Mouse (Mus musculus) cerebellum, postnatal 10 days (tissue): ENCODE measurements around the gene Snrpf.

Experiments used
- DNase-seq, 2 experiments: peaks; one replicate each; pipeline ENCODE4 v3.0.0; 2021; ENCODE audit warnings: mixed read lengths in 2 of 2

The Snrpf gene

GRCm38 (mm10) chr10:93589281-93589848, at the start of gene Snrpf:
Snrpf (minus strand) TSS chr10:93589706.
- peak; percentile 94 to 95 for DNase-seq

GRCm38 (mm10) chr10:93635941-93636340, 46.4 kb upstream of the Snrpf start:
- peak; percentile 89 to 93 for DNase-seq

- peak; percentile 44 to 66 for DNase-seq
Measured at GRCm38 (mm10) chr10:93633971-93634370, 44.5 kb upstream of the Snrpf start.

GRCm38 (mm10) chr10:93633563-93633962, 44.1 kb upstream of the Snrpf start:
- peak; percentile 92 to 96 for DNase-seq

GRCm38 (mm10) chr10:93632086-93632485, 42.6 kb upstream of the Snrpf start:
- no peak for DNase-seq

GRCm38 (mm10) chr10:93630310-93630709, 40.8 kb upstream of the Snrpf start:
- no peak for DNase-seq

GRCm38 (mm10) chr10:93624151-93624550, 34.6 kb upstream of the Snrpf start:
- DNase-seq = no peak

- DNase-seq = no peak
Measured at GRCm38 (mm10) chr10:93623725-93624124, 34.2 kb upstream of the Snrpf start.

- no peak for DNase-seq
Measured at GRCm38 (mm10) chr10:93620438-93621179, 31.1 kb upstream of the Snrpf start.

- DNase-seq = no peak
Measured at GRCm38 (mm10) chr10:93614850-93615249, 25.3 kb upstream of the Snrpf start.

- DNase-seq = peak; percentile 64 to 74
Measured at GRCm38 (mm10) chr10:93611419-93612007, 22.0 kb upstream of the Snrpf start.

GRCm38 (mm10) chr10:93610896-93611295, 21.4 kb upstream of the Snrpf start:
- DNase-seq = no peak

GRCm38 (mm10) chr10:93609236-93609635, 19.7 kb upstream of the Snrpf start:
- no peak for DNase-seq

- peak; percentile 29 to 62 for DNase-seq
Measured at GRCm38 (mm10) chr10:93608051-93608450, 18.5 kb upstream of the Snrpf start.

- DNase-seq = no peak
Measured at GRCm38 (mm10) chr10:93606326-93606725, 16.8 kb upstream of the Snrpf start.

GRCm38 (mm10) chr10:93603256-93603655, 13.8 kb upstream of the Snrpf start:
- DNase-seq = peak in 1 of 2 experiments; percentile 37

- DNase-seq = no peak
Measured at GRCm38 (mm10) chr10:93602309-93602708, 12.8 kb upstream of the Snrpf start.

- no peak for DNase-seq
Measured at GRCm38 (mm10) chr10:93596641-93597040, 7.1 kb upstream of the Snrpf start.

- DNase-seq = no peak
Measured at GRCm38 (mm10) chr10:93595831-93596230, 6.3 kb upstream of the Snrpf start.

- peak; percentile 94 to 95 for DNase-seq
Measured at GRCm38 (mm10) chr10:93594022-93594482, 4.5 kb upstream of the Snrpf start.

- DNase-seq = peak; percentile 34 to 41
Measured at GRCm38 (mm10) chr10:93592456-93592855, 3.0 kb upstream of the Snrpf start.

- no peak for DNase-seq
Measured at GRCm38 (mm10) chr10:93588796-93589195, 710 bp downstream of the Snrpf start.

GRCm38 (mm10) chr10:93577271-93577886, 12.1 kb downstream of the Snrpf start:
- peak; percentile 86 to 91 for DNase-seq
